Mouse (Mus musculus): ENCODE results near the gene Spire2.
A peak's percentile ranks its signal among the peaks of the same experiment; 100 is the strongest.

DNA sequence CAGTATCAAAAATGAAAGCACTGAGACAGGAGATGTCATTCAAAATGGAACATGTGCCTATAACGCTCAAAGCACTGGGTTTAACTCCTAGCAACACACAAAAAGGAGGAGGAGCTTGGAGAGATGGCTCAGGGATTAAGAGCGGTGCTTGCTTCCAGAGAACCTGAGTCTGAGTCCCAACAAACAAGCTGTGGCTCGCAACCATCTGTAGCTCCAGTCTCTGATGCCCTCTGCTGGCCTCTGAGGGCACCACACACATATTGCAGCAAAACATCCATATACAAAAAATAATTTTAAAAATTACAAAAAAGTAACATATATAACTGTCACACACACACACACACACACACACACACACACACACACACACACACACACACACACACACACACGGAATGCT is 42.3 kb upstream of the Spire2 start:
- 0 out of 2 replicates have a peak, but pooled peaks have one; percentile 18 for TF ChIP-seq CTCF (IDR thresholded peaks at IDR 0.05; ENCODE audit: low read depth, low read length)
- TF ChIP-seq GATA1 (IDR thresholded peaks at IDR 0.05; ENCODE audit: borderline replicate concordance, low read length): no peak
- TF ChIP-seq TAL1 (conservative IDR thresholded peaks at IDR 0.05; ENCODE audit: low read depth, low read length): no peak
